Mouse (Mus musculus) embryonic fibroblast, embryonic 13.5 days (primary cell): Measurements from ENCODE around the gene Tank.

Source experiments
- CTCF ChIP-seq: IDR thresholded peaks from 2 replicates; pipeline ENCODE4 v1.5.1; 2011; ENCODE audit warnings: mild to moderate bottlenecking, control low read depth, low read length, moderate library complexity, borderline replicate concordance; ENCODE audit not compliant: insufficient read depth
- POLR2A ChIP-seq: IDR thresholded peaks from 2 replicates; pipeline ENCODE4 v1.6.1; 2011; ENCODE audit warnings: low read depth, mild to moderate bottlenecking, control low read depth, low read length, moderate library complexity

- TF ChIP-seq POLR2A (no peak), CTCF (no peak)
These were observed 45.3 kb upstream of the Tank start for GRCm38 (mm10) chr2:61533131-61533530.
